Mouse (Mus musculus) left cerebral cortex, postnatal 4 days (tissue): ENCODE measurements around the gene Ptpn14. TPM values are rescaled to one million over a fixed set of nuclear protein-coding genes. Genes with fewer than 3 reads are reported as not detected.
A peak's percentile ranks its signal among the peaks of the same experiment; 100 is the strongest.

Source experiments
- DNase-seq: peaks from one replicate; pipeline ENCODE4 v3.0.0-alpha.2; 2022
- intact Hi-C: fragments of 180-260 bp; cut with DNase I; formaldehyde crosslinking; loops from one replicate; pipeline ENCODE4 v1.15.1; 2025
- total RNA-seq, 2 experiments: library from RNA; stranded (reverse); gene quantifications; 2 replicates each; pipeline ENCODE4 v1.2.3; 2021

Ptpn14 gene
- total RNA-seq, 2 experiments from 2014 or later = 6.4 to 6.5 TPM

- intact Hi-C loops = no loop called here
- DNase-seq = no peak
Measured at GRCm38 (mm10) chr1:189802575-189802974, 74.5 kb downstream of the Ptpn14 start.

DNA sequence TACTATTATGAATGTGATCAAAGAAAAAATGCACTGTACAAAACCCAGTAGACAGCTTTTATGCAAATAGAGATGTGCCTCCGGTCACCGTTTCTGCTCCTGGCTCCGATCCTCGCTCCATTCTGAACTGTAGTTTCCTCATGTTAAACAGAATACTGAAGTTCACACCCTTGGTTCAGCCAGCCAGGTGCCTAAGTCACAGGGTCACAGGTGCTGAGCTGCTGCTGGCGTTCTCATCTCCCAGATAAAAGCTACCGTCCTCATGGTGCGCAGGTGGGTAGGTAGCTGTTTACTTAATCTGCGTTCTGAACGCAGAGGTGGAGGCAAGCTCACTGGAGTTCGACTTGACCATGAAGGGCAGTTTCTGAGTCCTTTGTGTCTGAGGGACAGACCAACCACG is 75.7 kb downstream of the Ptpn14 start:
- DNase-seq = no peak
- intact Hi-C loops = no loop called here

- no peak for DNase-seq
- intact Hi-C loops = no loop called here
Measured at GRCm38 (mm10) chr1:189806533-189807297, 78.6 kb downstream of the Ptpn14 start.

DNA sequence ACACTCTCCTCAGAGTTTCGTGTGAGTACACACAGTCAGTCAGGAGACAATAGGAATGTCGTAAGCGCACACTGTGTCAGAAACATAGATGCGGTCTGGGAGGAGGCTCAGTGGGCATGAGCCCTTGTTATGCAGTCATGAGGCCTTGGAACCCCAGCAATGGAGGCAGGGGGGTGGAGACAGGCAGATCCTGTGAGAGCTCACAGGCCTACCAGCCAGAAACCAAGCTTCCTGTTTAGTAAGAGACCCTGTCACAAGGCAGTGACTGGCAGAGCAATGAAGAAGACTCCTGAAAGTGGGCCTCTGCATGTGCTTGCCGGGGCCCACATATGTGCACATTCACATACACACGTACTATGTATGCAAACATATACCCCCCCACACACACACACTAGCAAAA is 79.9 kb downstream of the Ptpn14 start:
- no peak for DNase-seq
- intact Hi-C loops = no loop called here

DNA sequence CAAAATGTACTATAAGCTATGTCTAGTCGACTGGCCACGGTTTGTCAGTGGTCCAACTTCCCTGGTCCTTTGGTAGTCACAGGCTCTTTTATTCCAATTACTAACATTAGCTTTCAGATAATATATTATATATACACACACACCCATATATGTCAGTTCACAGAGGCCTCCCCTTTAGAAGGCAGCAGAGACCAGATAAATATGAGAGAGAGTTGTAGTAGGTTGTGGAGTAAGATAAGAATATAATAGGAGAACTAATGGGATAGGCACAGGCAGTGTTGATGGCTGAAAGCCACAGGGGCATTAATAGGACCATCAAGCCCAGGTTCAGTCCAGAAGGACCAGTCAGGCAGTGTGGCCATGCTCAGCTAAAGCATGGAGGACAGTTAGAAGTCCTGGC is 80.4 kb downstream of the Ptpn14 start:
- intact Hi-C loops = no loop called here

DNA sequence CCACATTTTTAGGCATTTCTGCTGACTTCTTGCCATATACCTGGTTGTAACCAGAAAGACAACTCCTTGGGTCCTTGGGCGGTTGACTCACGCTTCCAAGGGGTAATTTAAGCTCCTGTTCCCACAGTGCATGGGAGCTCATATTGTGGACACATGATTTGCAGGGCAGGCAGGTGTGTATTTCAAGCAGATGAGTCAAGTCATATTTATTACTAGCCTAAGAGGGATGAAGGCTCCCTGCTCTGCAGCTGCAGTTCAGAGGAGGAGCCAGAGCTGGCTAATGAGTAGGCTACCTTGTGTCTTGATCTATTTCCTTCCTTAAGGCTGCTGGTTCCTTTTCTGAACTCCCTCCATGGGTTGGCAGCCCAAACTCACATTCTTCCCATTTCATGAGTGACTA is 83.7 kb downstream of the Ptpn14 start:
- intact Hi-C loops = no loop called here
- DNase-seq = no peak

More for the DNA sequence above, 80.4 kb downstream of the Ptpn14 start:
- no peak for DNase-seq

DNA sequence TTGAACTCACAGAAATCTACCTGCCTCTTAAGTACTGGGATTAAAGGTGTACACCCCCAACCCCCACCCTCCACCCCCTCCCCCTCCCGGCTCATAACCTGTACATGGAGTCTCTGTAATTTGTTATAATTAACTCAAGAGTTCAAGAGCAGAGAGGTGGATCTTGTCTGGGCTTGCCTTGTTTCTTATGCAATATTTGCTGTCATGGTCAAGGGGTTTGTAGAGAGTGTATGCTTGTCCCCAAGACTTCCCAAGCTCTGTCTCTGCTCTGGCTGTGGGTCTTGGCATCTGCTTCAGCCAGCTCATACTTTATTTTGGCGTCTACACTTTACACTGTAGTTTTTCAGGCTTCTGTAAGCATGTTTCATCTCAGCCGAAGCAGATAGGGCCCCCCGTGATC is 86.3 kb downstream of the Ptpn14 start:
- no peak for DNase-seq
- intact Hi-C loops = no loop called here

GRCm38 (mm10) chr1:189817089-189817488 is 89.0 kb downstream of the Ptpn14 start:
- no peak for DNase-seq
- intact Hi-C loops = no loop called here

DNA sequence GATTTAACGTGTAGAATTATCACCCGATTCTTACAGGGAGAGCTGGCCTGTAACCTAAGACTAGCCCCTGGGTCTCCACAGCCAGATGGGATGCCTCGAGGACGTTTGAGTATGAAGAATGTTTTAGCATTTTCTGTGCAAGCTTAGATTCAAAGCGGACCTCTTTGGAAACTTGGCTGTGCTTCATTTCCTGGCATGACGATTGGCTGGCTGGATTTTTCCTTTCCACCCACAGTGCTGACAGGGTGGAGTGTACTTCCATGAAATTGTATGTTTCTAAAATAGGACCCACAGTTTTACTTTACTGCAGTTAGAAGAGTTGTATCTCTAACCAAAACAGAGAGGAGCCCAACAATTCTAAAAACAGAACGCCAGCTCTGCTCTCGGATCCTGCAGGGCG is 89.7 kb downstream of the Ptpn14 start:
- intact Hi-C loops = no loop called here
- no peak for DNase-seq

DNA sequence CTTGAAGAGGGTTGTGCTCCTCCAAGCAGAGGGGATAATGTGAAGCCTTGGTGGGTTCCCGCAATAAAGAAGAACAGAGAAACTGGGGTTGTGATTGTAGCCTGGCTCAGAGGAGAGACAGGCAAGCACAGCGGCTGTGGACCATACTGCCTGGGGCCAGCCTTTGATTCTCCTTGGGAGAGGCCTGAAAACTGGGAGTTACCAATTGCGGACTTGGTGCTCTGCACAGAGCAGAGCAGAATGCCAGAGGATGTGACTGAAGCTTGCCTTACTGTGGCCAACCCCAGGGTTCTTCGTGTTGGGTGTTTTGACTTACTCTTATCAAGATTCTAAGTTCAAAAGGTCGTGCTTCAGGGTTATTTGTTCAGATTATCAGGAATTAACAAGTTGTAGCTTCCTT is 92.0 kb downstream of the Ptpn14 start:
- intact Hi-C loops = no loop called here

GRCm38 (mm10) chr1:189824436-189824835 is 96.4 kb downstream of the Ptpn14 start:
- no peak for DNase-seq
- intact Hi-C loops = no loop called here

More for the DNA sequence above, 92.0 kb downstream of the Ptpn14 start:
- no peak for DNase-seq

- no peak for DNase-seq
Measured at GRCm38 (mm10) chr1:189830391-189830790, 102.3 kb downstream of the Ptpn14 start.

GRCm38 (mm10) chr1:189830797-189831232 is 102.7 kb downstream of the Ptpn14 start:
- no peak for DNase-seq
- intact Hi-C loops = no loop called here

More at GRCm38 (mm10) chr1:189830391-189830790, 102.3 kb downstream of the Ptpn14 start:
- intact Hi-C loops = no loop called here

GRCm38 (mm10) chr1:189833351-189833750 is 105.3 kb downstream of the Ptpn14 start:
- DNase-seq = no peak
- intact Hi-C loops = no loop called here

DNA sequence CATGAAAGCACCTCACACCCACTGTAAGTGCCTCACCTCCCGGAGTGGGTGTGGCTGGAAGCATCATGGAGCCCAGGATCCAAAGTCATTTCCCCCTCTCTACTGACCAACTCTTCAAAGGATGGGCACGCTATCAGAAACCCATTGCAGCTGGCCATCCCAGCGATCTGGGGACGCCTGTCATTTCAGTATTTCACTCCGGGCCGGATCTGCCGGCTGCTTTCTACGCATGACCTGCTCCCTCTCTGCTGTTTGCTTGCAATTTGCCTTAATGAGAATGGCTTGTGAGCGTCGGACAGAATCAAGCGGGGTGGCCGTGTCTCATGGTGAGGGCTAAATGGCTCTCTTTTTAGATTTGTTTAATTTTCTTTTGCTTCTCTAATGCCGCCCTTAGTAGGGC is 106.1 kb downstream of the Ptpn14 start:
- peak; percentile 26 for DNase-seq
- intact Hi-C loops = no loop called here

GRCm38 (mm10) chr1:189846319-189846718 is 118.3 kb downstream of the Ptpn14 start:
- DNase-seq = no peak
- intact Hi-C loops = no loop called here

DNA sequence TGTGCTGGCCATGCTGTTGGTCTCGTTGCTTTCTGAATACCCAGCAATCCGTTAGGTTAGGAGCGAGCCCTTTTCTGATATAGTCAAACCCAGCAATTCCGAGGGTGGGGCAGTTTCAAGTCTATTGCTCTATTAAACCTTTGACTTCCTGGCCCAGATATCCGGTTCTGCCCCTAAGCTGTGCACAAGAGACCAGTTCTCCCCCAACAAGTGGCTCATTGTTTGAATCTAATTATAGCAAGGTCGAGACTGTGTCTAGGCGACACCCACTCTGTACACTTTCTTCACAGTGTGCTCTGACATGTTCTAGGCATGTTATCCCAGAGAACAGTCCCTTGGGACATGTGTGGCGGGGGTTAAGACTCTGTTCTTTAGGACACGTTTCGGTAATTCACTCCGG is 121.5 kb downstream of the Ptpn14 start:
- DNase-seq = no peak
- intact Hi-C loops = no loop called here

DNA sequence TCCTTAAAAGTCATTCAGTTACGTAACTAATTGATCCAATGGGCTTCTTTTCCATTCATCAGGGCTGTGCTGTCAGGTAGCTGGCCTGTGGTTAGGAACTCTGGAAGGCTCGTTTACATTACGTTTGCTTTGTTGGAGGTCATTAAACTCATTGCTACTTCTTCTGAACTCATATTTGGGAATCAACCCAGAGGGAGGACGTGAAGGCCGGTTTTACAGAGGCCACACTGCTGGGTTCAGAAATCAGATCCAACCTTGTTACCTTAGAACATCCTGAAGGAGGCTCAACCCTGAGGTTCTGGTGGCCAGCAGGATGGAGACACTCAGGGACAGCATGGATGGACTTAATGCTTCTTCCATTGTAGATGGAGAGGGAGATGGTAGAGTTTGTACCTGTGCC is 124.0 kb downstream of the Ptpn14 start:
- no peak for DNase-seq
- intact Hi-C loops = no loop called here

GRCm38 (mm10) chr1:189852456-189852855 is 124.4 kb downstream of the Ptpn14 start:
- intact Hi-C loops = no loop called here
- DNase-seq = no peak

- intact Hi-C loops = no loop called here
- DNase-seq = no peak
Measured at GRCm38 (mm10) chr1:189854646-189855045, 126.6 kb downstream of the Ptpn14 start.

- intact Hi-C loops = no loop called here
- no peak for DNase-seq
Measured at GRCm38 (mm10) chr1:189855739-189856138, 127.7 kb downstream of the Ptpn14 start.

GRCm38 (mm10) chr1:189858377-189858776 is 130.3 kb downstream of the Ptpn14 start:
- DNase-seq = no peak
- intact Hi-C loops = no loop called here
